Mouse (Mus musculus): ENCODE measurements around the gene Csnk2a1. TPM values are rescaled to one million over a fixed set of nuclear protein-coding genes. Genes with fewer than 3 reads are reported as not detected.
A peak's percentile ranks its signal among the peaks of the same experiment; 100 is the strongest.

The Csnk2a1 gene
- polyA plus RNA-seq, 1 experiment from 2014 or later, result 155 TPM

DNA sequence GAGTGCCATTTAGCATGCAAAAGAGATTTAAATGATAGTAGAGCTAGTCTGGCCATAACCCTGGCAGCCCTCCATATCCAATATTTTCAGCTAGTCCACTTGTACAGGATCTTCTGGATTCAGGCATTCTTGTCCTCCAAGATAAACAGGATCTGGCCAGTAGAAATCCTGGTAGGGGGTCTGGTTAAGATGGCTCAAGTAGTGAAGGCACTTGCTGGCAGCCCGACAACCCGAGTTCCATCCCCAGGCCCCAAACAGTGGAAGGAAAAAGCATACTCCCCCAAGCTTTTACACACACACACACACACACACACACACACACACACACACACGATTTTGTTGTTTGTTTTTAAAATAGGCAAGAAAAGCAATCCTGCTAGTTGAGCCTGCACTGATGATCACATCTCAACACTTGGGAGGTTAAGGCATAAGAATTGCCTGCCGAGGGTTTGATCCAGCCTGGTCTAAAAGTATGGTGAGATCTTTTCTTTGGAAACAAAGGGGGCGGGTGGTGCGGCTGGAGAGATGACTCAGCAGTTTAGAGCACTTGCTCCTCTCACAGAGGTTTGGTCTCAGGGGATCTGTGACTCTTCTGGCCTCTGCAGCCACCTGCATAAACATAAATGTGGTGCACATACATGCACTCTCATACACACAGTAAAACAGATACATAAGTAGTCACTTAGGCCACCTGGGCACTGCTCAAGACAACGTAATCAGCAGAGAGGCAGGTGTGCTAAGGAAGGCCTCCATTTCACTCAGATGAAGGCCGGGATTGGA, 2.9 kb upstream of the Csnk2a1 start:
- Histone ChIP-seq H3K36me3 (ENCODE audit: control insufficient read depth, insufficient read depth, low read length) (no peaks in the 10 kb centered on the region), H3K4me2 (ENCODE audit: low read depth, low read length) (no peak overlapping the region), H3K27ac (ENCODE audit: low read depth, low read length) (no peak overlapping the region), H3K9ac (replicated peaks; ENCODE audit: low read depth, low read length) (no peak overlapping the region), H3K9me3 (ENCODE audit: control insufficient read depth, low read length) (no peaks in the 10 kb centered on the region), H3K4me1 (ENCODE audit: control insufficient read depth, insufficient read depth, low read length) (peaks cover 10% of the 10 kb centered on the region), H3K4me3 (ENCODE audit: low read depth, low read length) (no peak overlapping the region), H3K27me3 (ENCODE audit: control insufficient read depth, insufficient read depth, low read length) (no peaks in the 10 kb centered on the region)
- WGBS, result 74% methylated on average over 8 of the region's 8 CpGs
- ATAC-seq (ENCODE audit: low read depth), result no peak

DNA sequence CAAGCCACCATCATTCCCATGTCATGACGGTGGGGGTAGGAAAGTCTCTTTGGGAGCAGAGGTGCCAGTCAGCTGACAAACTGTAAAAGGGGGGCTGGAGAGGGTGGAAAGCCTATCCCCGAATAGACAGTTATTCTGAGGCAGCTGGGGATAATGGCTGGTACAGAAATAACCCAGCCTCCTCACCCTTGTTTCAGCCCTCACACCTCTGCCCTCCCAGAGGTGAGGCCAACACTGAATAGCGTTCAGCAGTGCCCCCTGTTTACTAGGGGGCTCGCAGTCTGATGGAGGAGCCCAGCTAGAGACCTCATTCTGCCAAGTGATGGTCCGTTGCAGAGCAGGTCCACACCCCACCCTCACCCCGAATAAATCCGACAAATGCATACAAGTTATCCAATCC, 1.1 kb upstream of the Csnk2a1 start:
- Histone ChIP-seq H3K36me3 (ENCODE audit: control insufficient read depth, insufficient read depth, low read length) (no peaks in the 10 kb centered on the region), H3K4me2 (ENCODE audit: low read depth, low read length) (no peak overlapping the region), H3K4me1 (ENCODE audit: control insufficient read depth, insufficient read depth, low read length) (peaks cover 10% of the 10 kb centered on the region), H3K27me3 (ENCODE audit: control insufficient read depth, insufficient read depth, low read length) (no peaks in the 10 kb centered on the region), H3K27ac (ENCODE audit: low read depth, low read length) (no peak overlapping the region), H3K4me3 (ENCODE audit: low read depth, low read length) (no peak overlapping the region), H3K9me3 (ENCODE audit: control insufficient read depth, low read length) (no peaks in the 10 kb centered on the region), H3K9ac (replicated peaks; ENCODE audit: low read depth, low read length) (no peak overlapping the region)
- WGBS, result 86% methylated on average over 7 of the region's 7 CpGs
- no peak for ATAC-seq (ENCODE audit: low read depth)

DNA sequence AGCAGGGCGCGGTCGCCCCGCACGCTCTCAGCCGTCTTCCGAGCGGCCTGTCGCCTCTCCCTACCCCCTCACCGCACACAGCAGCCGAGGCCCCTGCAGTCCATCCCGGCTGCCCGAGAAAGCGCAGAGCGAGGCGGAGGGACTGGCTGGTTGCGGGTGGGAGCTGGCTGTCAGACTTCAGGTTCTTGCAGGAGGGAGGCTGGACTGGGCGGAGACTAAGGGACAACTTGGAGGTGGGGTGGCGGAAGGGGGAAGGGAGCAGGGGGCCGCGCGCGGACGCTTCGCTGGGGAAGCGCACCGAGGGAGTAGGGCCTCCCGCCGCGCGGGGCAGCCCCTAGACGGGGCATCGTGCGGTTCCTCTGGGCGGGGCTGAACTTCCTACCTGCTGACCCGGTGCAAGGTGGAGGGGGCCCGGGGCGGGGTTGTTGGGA, 427 bp downstream of the Csnk2a1 start:
- under 1% methylated on average over 36 of the region's 38 CpGs for WGBS

DNA sequence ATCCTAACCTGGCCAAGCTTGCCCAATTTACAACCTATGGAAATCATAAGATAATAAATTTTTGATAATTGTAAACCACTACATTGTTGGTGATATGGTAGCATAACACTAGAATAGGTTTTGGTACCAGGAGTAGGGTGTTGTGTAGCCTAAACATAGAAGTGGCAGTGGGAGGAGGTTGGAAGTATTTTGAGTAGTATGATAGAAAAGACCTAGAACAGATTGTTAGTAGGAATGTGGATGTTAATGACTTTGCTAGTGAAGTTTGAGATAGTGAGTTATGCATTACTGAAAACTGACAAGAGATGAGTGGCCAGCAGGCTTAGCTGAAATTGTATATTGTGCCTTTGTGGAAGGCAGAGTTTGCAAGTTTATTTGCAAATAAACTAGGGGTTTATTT, 3.4 kb downstream of the Csnk2a1 start:
- no peak for ATAC-seq (ENCODE audit: low read depth)
- no peak overlapping the region for H3K27ac ChIP-seq (ENCODE audit: low read depth, low read length)
- H3K9ac ChIP-seq (replicated peaks; ENCODE audit: low read depth, low read length), result no peak overlapping the region
- peaks cover 10% of the 10 kb centered on the region for H3K4me1 ChIP-seq (ENCODE audit: control insufficient read depth, insufficient read depth, low read length)
- no peaks in the 10 kb centered on the region for H3K27me3 ChIP-seq (ENCODE audit: control insufficient read depth, insufficient read depth, low read length)
- H3K4me3 ChIP-seq (ENCODE audit: low read depth, low read length), result no peak overlapping the region
- no peak overlapping the region for H3K4me2 ChIP-seq (ENCODE audit: low read depth, low read length)
- H3K9me3 ChIP-seq (ENCODE audit: control insufficient read depth, low read length), result no peaks in the 10 kb centered on the region
- H3K36me3 ChIP-seq (ENCODE audit: control insufficient read depth, insufficient read depth, low read length), result no peaks in the 10 kb centered on the region

More for the DNA sequence above, 427 bp downstream of the Csnk2a1 start:
- Histone ChIP-seq H3K4me2 (ENCODE audit: low read depth, low read length) (peak overlapping the region; percentile 71), H3K4me1 (ENCODE audit: control insufficient read depth, insufficient read depth, low read length) (peaks cover 10% of the 10 kb centered on the region), H3K27ac (ENCODE audit: low read depth, low read length) (peak overlapping the region; percentile 96), H3K9me3 (ENCODE audit: control insufficient read depth, low read length) (no peaks in the 10 kb centered on the region), H3K9ac (replicated peaks; ENCODE audit: low read depth, low read length) (peak overlapping the region; percentile 92), H3K4me3 (ENCODE audit: low read depth, low read length) (peak overlapping the region; percentile 90), H3K36me3 (ENCODE audit: control insufficient read depth, insufficient read depth, low read length) (no peaks in the 10 kb centered on the region), H3K27me3 (ENCODE audit: control insufficient read depth, insufficient read depth, low read length) (no peaks in the 10 kb centered on the region)
- ATAC-seq (ENCODE audit: low read depth), result peak; percentile 87

DNA sequence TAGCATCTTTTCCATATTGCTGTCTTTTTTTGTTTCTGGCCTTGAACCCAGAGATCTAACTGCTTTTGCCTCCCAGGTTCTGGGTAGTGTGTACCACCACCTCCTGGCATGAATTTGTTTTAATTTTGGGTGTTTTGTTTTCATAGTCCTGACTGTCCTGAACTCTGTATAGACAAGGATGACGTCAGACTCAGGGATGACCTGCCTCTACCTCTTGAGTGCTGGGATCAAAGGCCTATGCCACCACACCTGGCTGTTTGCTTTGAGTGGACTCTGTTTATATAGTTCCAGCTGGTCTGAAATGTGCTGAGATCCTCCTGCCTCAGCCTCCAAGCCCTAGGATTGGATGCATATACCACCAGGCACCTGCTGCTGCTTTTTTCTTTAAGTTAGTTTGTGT, 11.3 kb downstream of the Csnk2a1 start:
- WGBS, result 89% methylated on average over 1 of the region's 1 CpGs
- Histone ChIP-seq H3K27me3 (ENCODE audit: control insufficient read depth, insufficient read depth, low read length) (no peaks in the 10 kb centered on the region), H3K4me1 (ENCODE audit: control insufficient read depth, insufficient read depth, low read length) (no peaks in the 10 kb centered on the region), H3K9ac (replicated peaks; ENCODE audit: low read depth, low read length) (no peak overlapping the region), H3K27ac (ENCODE audit: low read depth, low read length) (no peak overlapping the region), H3K4me3 (ENCODE audit: low read depth, low read length) (no peak overlapping the region), H3K36me3 (ENCODE audit: control insufficient read depth, insufficient read depth, low read length) (peaks cover 6% of the 10 kb centered on the region; the same call in 1 of the 2 replicates), H3K9me3 (ENCODE audit: control insufficient read depth, low read length) (no peaks in the 10 kb centered on the region), H3K4me2 (ENCODE audit: low read depth, low read length) (no peak overlapping the region)
- no peak for ATAC-seq (ENCODE audit: low read depth)

DNA sequence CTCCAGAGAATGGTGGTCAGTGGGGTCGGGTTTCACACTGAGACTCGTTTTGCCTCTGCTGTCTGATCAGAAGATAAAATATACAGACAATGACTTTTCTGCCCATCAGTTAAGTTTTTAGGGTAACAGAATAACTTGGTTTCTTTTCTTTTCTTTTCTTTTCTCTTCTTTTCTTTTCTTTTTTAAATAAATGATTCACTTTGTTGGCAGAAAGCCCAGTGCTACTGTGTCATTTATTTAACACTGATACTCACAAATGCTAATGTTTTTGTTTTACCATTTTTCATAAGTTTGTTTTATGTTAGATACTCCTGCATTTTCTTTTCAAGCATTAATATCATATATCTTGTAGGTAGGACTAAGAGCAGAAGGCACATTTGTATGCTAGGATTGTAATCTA, 13.9 kb downstream of the Csnk2a1 start:
- no peak overlapping the region for H3K4me3 ChIP-seq (ENCODE audit: low read depth, low read length)
- H3K27ac ChIP-seq (ENCODE audit: low read depth, low read length), result no peak overlapping the region
- H3K9me3 ChIP-seq (ENCODE audit: control insufficient read depth, low read length), result no peaks in the 10 kb centered on the region
- no peaks in the 10 kb centered on the region for H3K27me3 ChIP-seq (ENCODE audit: control insufficient read depth, insufficient read depth, low read length)
- no peak for ATAC-seq (ENCODE audit: low read depth)
- H3K4me1 ChIP-seq (ENCODE audit: control insufficient read depth, insufficient read depth, low read length), result 0 out of 2 replicates have a peak, but pooled peaks cover 3% of the 10 kb centered on the region
- H3K36me3 ChIP-seq (ENCODE audit: control insufficient read depth, insufficient read depth, low read length), result peaks cover 6% of the 10 kb centered on the region; the same call in 1 of the 2 replicates
- H3K4me2 ChIP-seq (ENCODE audit: low read depth, low read length), result no peak overlapping the region
- no peak overlapping the region for H3K9ac ChIP-seq (replicated peaks; ENCODE audit: low read depth, low read length)
- 65% methylated on average over 2 of the region's 2 CpGs for WGBS

DNA sequence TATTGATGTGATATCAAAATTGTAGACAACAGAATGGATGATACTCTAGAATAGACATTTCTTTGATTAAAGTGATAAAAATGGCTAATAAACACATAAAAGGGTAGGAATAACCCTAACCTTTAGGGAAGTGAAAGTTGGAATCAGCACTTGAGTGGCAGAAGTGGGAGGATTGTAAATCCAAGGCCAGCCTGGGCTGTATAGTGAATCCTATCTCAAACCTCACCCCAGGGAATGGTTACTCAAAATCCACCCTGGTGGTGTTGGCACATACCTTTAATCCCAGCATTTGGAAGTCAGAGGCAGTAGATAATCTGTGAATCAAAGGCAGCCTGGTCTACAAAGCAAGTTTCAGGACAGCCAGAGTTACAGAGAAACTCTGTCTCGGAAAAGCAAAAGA, 20.6 kb downstream of the Csnk2a1 start:
- 0 out of 2 replicates have a peak, but pooled peaks cover 3% of the 10 kb centered on the region for H3K4me1 ChIP-seq (ENCODE audit: control insufficient read depth, insufficient read depth, low read length)
- no peak overlapping the region for H3K27ac ChIP-seq (ENCODE audit: low read depth, low read length)
- no peaks in the 10 kb centered on the region for H3K36me3 ChIP-seq (ENCODE audit: control insufficient read depth, insufficient read depth, low read length)
- no peak for ATAC-seq (ENCODE audit: low read depth)
- no peak overlapping the region for H3K4me3 ChIP-seq (ENCODE audit: low read depth, low read length)
- 87% methylated on average over 1 of the region's 1 CpGs for WGBS
- no peak overlapping the region for H3K4me2 ChIP-seq (ENCODE audit: low read depth, low read length)
- no peaks in the 10 kb centered on the region for H3K9me3 ChIP-seq (ENCODE audit: control insufficient read depth, low read length)
- no peaks in the 10 kb centered on the region for H3K27me3 ChIP-seq (ENCODE audit: control insufficient read depth, insufficient read depth, low read length)
- H3K9ac ChIP-seq (replicated peaks; ENCODE audit: low read depth, low read length), result no peak overlapping the region

DNA sequence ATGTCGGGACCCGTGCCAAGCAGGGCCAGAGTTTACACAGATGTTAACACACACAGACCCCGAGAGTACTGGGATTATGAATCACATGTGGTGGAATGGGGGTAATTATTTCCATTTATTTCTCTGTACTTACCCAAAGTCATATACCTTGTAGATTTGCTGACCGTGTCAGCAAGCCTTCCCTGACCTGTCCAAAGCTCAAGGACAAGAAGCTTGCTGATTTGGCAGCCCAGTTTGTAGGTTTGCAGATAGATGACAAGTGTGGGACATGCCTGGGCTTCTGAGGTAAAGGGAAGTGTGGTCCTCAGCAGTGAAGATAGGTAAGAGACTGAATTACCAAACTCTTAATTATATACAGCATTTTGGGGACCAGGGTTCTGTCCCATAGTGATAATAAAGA, 23.9 kb downstream of the Csnk2a1 start:
- WGBS, result 81% methylated on average over 2 of the region's 4 CpGs
- Histone ChIP-seq H3K27ac (ENCODE audit: low read depth, low read length) (no peak overlapping the region), H3K9me3 (ENCODE audit: control insufficient read depth, low read length) (no peaks in the 10 kb centered on the region), H3K9ac (replicated peaks; ENCODE audit: low read depth, low read length) (no peak overlapping the region), H3K36me3 (ENCODE audit: control insufficient read depth, insufficient read depth, low read length) (peaks cover 13% of the 10 kb centered on the region), H3K27me3 (ENCODE audit: control insufficient read depth, insufficient read depth, low read length) (no peaks in the 10 kb centered on the region), H3K4me2 (ENCODE audit: low read depth, low read length) (no peak overlapping the region), H3K4me1 (ENCODE audit: control insufficient read depth, insufficient read depth, low read length) (no peaks in the 10 kb centered on the region), H3K4me3 (ENCODE audit: low read depth, low read length) (no peak overlapping the region)
- ATAC-seq (ENCODE audit: low read depth), result no peak

DNA sequence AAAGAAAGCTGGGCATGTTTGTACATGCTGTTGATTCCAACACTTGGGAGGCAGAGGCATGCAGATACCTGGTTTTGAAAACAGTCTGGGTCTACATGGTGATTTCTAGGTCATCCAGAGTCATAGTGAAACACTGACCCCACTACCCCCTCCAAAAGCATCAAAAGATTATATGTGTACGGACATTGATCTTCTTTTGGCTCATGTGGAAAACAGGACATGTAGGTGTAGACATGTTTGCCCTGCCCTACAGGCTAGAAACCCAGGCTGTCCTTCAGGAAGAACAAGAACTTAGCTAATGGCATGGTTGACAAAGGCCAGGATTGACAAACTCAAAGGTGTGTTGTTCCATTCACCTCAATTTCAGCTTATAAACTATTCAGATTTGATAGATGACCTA, 33.1 kb downstream of the Csnk2a1 start:
- peaks cover 63% of the 10 kb centered on the region for H3K36me3 ChIP-seq (ENCODE audit: control insufficient read depth, insufficient read depth, low read length)
- H3K4me1 ChIP-seq (ENCODE audit: control insufficient read depth, insufficient read depth, low read length), result no peaks in the 10 kb centered on the region
- WGBS, result 97% methylated on average over 1 of the region's 1 CpGs
- no peak for ATAC-seq (ENCODE audit: low read depth)
- H3K27me3 ChIP-seq (ENCODE audit: control insufficient read depth, insufficient read depth, low read length), result no peaks in the 10 kb centered on the region
- no peak overlapping the region for H3K27ac ChIP-seq (ENCODE audit: low read depth, low read length)
- H3K4me2 ChIP-seq (ENCODE audit: low read depth, low read length), result no peak overlapping the region
- H3K9ac ChIP-seq (replicated peaks; ENCODE audit: low read depth, low read length), result no peak overlapping the region
- no peak overlapping the region for H3K4me3 ChIP-seq (ENCODE audit: low read depth, low read length)
- H3K9me3 ChIP-seq (ENCODE audit: control insufficient read depth, low read length), result no peaks in the 10 kb centered on the region
